Mouse (Mus musculus) hindbrain, embryonic 11.5 days (tissue): Measurements from ENCODE around the gene Ampd2. TPM values are rescaled to one million over a fixed set of nuclear protein-coding genes. Genes with fewer than 3 reads are reported as not detected.

Experiments
- polyA plus RNA-seq: library from polyadenylated mRNA; unstranded; fragments of >200 nt; fragmentation: Nextera tagmentation; extraction: Ambion mirVana; gene quantifications from 2 replicates; pipeline ENCODE4 v1.2.1, GENCODE M21; 2014

Gene Ampd2
- polyA plus RNA-seq, 1 experiment from 2014 or later, result 32.6 TPM

Other genes starting within 250 kb of the Ampd2 start
- not detected in 2 replicates for gene Eps8l3, start 209.4 kb downstream of the Ampd2 start, polyA plus RNA-seq
- 236 and 261 TPM in 2 replicates for gene Gstm5, start 190.8 kb downstream of the Ampd2 start, polyA plus RNA-seq
- 58.3 and 64.9 TPM in 2 replicates for gene Gstm7, start 154.8 kb downstream of the Ampd2 start, polyA plus RNA-seq
- 6.6 and 7.6 TPM in 2 replicates for gene Gstm6, start 142.9 kb downstream of the Ampd2 start, polyA plus RNA-seq
- not detected in 2 replicates for gene Gstm3, start 117.4 kb downstream of the Ampd2 start, polyA plus RNA-seq
- 23.1 and 23.2 TPM in 2 replicates for gene Gstm2, start 100.2 kb downstream of the Ampd2 start, polyA plus RNA-seq
- 32.5 and 34.4 TPM in 2 replicates for gene Gstm1, start 68.7 kb downstream of the Ampd2 start, polyA plus RNA-seq
- 11.4 and 12.9 TPM in 2 replicates for gene Gstm4, start 41.8 kb downstream of the Ampd2 start, polyA plus RNA-seq
- gene Gnat2, start 6.1 kb upstream of the Ampd2 start, polyA plus RNA-seq, result 0.62 and 0.89 TPM in 2 replicates
- gene Gnai3, start 59.5 kb upstream of the Ampd2 start, polyA plus RNA-seq, result 199 and 224 TPM in 2 replicates
- gene Gpr61, start 68.2 kb upstream of the Ampd2 start, polyA plus RNA-seq, result 0.34 and 0.57 TPM in 2 replicates
- 4.2 and 6.0 TPM in 2 replicates for gene Amigo1, start 99.7 kb upstream of the Ampd2 start, polyA plus RNA-seq
- 2.4 and 2.6 TPM in 2 replicates for gene Cyb561d1, start 114.6 kb upstream of the Ampd2 start, polyA plus RNA-seq
- gene Atxn7l2, start 124.3 kb upstream of the Ampd2 start, polyA plus RNA-seq, result 16.6 and 19.9 TPM in 2 replicates
- gene Sypl2, start 140.0 kb upstream of the Ampd2 start, polyA plus RNA-seq, result 0.47 and 0.59 TPM in 2 replicates
- 275 and 296 TPM in 2 replicates for gene Psma5, start 170.3 kb upstream of the Ampd2 start, polyA plus RNA-seq
- 20.2 and 27.5 TPM in 2 replicates for gene Sort1, start 197.4 kb upstream of the Ampd2 start, polyA plus RNA-seq